Mouse (Mus musculus): ENCODE measurements around the gene Sertad1. TPM values are rescaled to one million over a fixed set of nuclear protein-coding genes. Genes with fewer than 3 reads are reported as not detected.

The Sertad1 gene
- total RNA-seq, 2 experiments from 2014 or later = 4.5 TPM

GRCm38 (mm10) chr7:27538797-27539196 lies 52.1 kb downstream of the Sertad1 start:
- DNase-seq (ENCODE audit: low spot score in 2 of 2) = no peak

Other genes with a start within 250 kb of the Sertad1 start
- 100 to 1,000 TPM; 126 to 127 TPM for gene Numbl, start 228.5 kb upstream of the Sertad1 start, total RNA-seq (2021)
- 10 to 100 TPM; 49.9 to 59.2 TPM for gene Ltbp4, start 149.2 kb upstream of the Sertad1 start, total RNA-seq (2021)
- gene Shkbp1, start 130.9 kb upstream of the Sertad1 start, total RNA-seq (2021) = 10 to 100 TPM; 24.9 to 29.9 TPM
- not detected for gene Gm20479, start 129.5 kb upstream of the Sertad1 start, total RNA-seq (2021)
- gene Sptbn4, start 39.2 kb upstream of the Sertad1 start, total RNA-seq (2021) = 100 to 1,000 TPM in 1 of 2 experiments, 10 to 100 TPM in 1; 89.6 to 105 TPM
- gene Blvrb, start 38.9 kb upstream of the Sertad1 start, total RNA-seq (2021) = 10 to 100 TPM; 16.5 to 17.1 TPM
- 1 to 10 TPM; 3.6 to 3.8 TPM for gene Sertad3, start 13.1 kb upstream of the Sertad1 start, total RNA-seq (2021)
- gene Prx, start 12.4 kb downstream of the Sertad1 start, total RNA-seq (2021) = 1 to 10 TPM; 1.1 to 1.5 TPM
- gene Hipk4, start 36.4 kb downstream of the Sertad1 start, total RNA-seq (2021) = under 1 TPM; 0.11 to 0.23 TPM
- 100 to 1,000 TPM; 468 to 470 TPM for gene Pld3, start 66.3 kb downstream of the Sertad1 start, total RNA-seq (2021)
- gene 2310022A10Rik, start 66.3 kb downstream of the Sertad1 start, total RNA-seq (2021) = 10 to 100 TPM; 21.4 to 26.2 TPM
- 10 to 100 TPM; 92.7 to 94.8 TPM for gene Akt2, start 104.6 kb downstream of the Sertad1 start, total RNA-seq (2021)
- 100 to 1,000 TPM; 106 to 114 TPM for gene Ttc9b, start 167.0 kb downstream of the Sertad1 start, total RNA-seq (2021)
- gene Map3k10, start 187.7 kb downstream of the Sertad1 start, total RNA-seq (2021) = 100 to 1,000 TPM; 186 to 195 TPM
- 1 to 10 TPM; 9.2 to 9.7 TPM for gene Zfp607b, start 202.4 kb downstream of the Sertad1 start, total RNA-seq (2021)
- gene Zfp60, start 244.5 kb downstream of the Sertad1 start, total RNA-seq (2021) = 10 to 100 TPM; 36.6 to 37.3 TPM